Mouse (Mus musculus): Measurements from ENCODE around the gene Fbxo39.
"Not testable (repeated sequence)": the region's sequence is repeated elsewhere in the genome, so short reads cannot be mapped to it uniquely, and the experiment has no call there.

Gene Fbxo39

GRCm38 (mm10) chr11:72311355-72312001 is 2.8 kb upstream of the Fbxo39 start:
- DNase-seq (ENCODE audit: low read depth), result no peak

- DNase-seq (ENCODE audit: low read depth), result no peak
Measured at GRCm38 (mm10) chr11:72318026-72318425, 3.8 kb downstream of the Fbxo39 start.

GRCm38 (mm10) chr11:72324431-72324830 is 10.2 kb downstream of the Fbxo39 start:
- DNase-seq (ENCODE audit: low read depth), result no peak

GRCm38 (mm10) chr11:72325701-72326100 is 11.5 kb downstream of the Fbxo39 start:
- DNase-seq (ENCODE audit: low read depth), result no peak

- no peak for DNase-seq (ENCODE audit: low read depth)
Measured at GRCm38 (mm10) chr11:72332951-72333667, 18.9 kb downstream of the Fbxo39 start.

GRCm38 (mm10) chr11:72334653-72335052 is 20.4 kb downstream of the Fbxo39 start:
- DNase-seq (ENCODE audit: low read depth), result no peak

- DNase-seq (ENCODE audit: low read depth), result no peak
Measured at GRCm38 (mm10) chr11:72336726-72337125, 22.5 kb downstream of the Fbxo39 start.

- no peak for DNase-seq (ENCODE audit: low read depth)
Measured at GRCm38 (mm10) chr11:72338437-72338871, 24.2 kb downstream of the Fbxo39 start.

GRCm38 (mm10) chr11:72339716-72340115 is 25.5 kb downstream of the Fbxo39 start:
- no peak for DNase-seq (ENCODE audit: low read depth)

GRCm38 (mm10) chr11:72342549-72343237 is 28.4 kb downstream of the Fbxo39 start:
- DNase-seq (ENCODE audit: low read depth), result peak; percentile 40

- not testable (repeated sequence) for DNase-seq (ENCODE audit: low read depth)
Measured at GRCm38 (mm10) chr11:72343238-72343625, 29.0 kb downstream of the Fbxo39 start.

- DNase-seq (ENCODE audit: low read depth), result peak; percentile 27
Measured at GRCm38 (mm10) chr11:72343904-72344303, 29.7 kb downstream of the Fbxo39 start.

- DNase-seq (ENCODE audit: low read depth), result no peak
Measured at GRCm38 (mm10) chr11:72344486-72344885, 30.2 kb downstream of the Fbxo39 start.

- DNase-seq (ENCODE audit: low read depth), result no peak
Measured at GRCm38 (mm10) chr11:72348563-72348962, 34.3 kb downstream of the Fbxo39 start.

GRCm38 (mm10) chr11:72349016-72349415 is 34.8 kb downstream of the Fbxo39 start:
- DNase-seq (ENCODE audit: low read depth), result no peak

GRCm38 (mm10) chr11:72349652-72350051 is 35.4 kb downstream of the Fbxo39 start:
- DNase-seq (ENCODE audit: low read depth), result no peak

- no peak for DNase-seq (ENCODE audit: low read depth)
Measured at GRCm38 (mm10) chr11:72352272-72352671, 38.0 kb downstream of the Fbxo39 start.

GRCm38 (mm10) chr11:72353186-72353585 is 38.9 kb downstream of the Fbxo39 start:
- no peak for DNase-seq (ENCODE audit: low read depth)

- peak; percentile 47 for DNase-seq (ENCODE audit: low read depth)
Measured at GRCm38 (mm10) chr11:72354971-72355728, 40.9 kb downstream of the Fbxo39 start.

- DNase-seq (ENCODE audit: low read depth), result no peak
Measured at GRCm38 (mm10) chr11:72361385-72362346, 47.4 kb downstream of the Fbxo39 start.

GRCm38 (mm10) chr11:72362347-72362741 is 48.1 kb downstream of the Fbxo39 start, which contains the start of gene Tekt1:
Gene Tekt1 (minus strand): TSS chr11:72362442.
- no peak for DNase-seq (ENCODE audit: low read depth)
